In genomic region chr17:12925703-12926180, GRCm38 (mm10) we compare ENCODE assay signal across 25 mouse cellular contexts. TPM values are rescaled to one million over a fixed set of nuclear protein-coding genes. Genes with fewer than 3 reads are reported as not detected.
DNase-seq lines count a peak whose midpoint lies in the region; ATAC-seq and TF ChIP-seq lines count a peak whose summit lies in the region.
"Had no signal": no experiment of that assay in that cellular context is flagged by ENCODE, and none has a peak within 500 bp of the region (broad histone marks: within the 10 kb centered on the region; RNA-seq: fewer than 3 reads in every experiment).

No protein-coding gene starts in this region.

- H3K36me3 ChIP-seq in kidney, adult 2 months (ENCODE audit: control insufficient read depth, insufficient read depth, low read length): peaks cover 17% of the 10 kb centered on the region
- peaks cover 44 to 66% of the 10 kb centered on the region in 2 experiments for H3K36me3 ChIP-seq in CH12.LX (replicated peaks in 1 of 2; ENCODE audit: control insufficient read depth in 1 of 2, insufficient read depth in 1 of 2, low read length in 1 of 2)
- H3K36me3 ChIP-seq in intestine, embryonic 16.5 days (ENCODE audit: control insufficient read depth, insufficient read depth, low read length): peaks cover 21% of the 10 kb centered on the region
- peaks cover 59% of the 10 kb centered on the region for H3K36me3 ChIP-seq in liver, embryonic 15.5 days (replicated peaks)

- no peak overlapping the region for H3K4me3 ChIP-seq in kidney, adult 2 months (ENCODE audit: insufficient read depth, low read depth, low read length)
- H3K4me3 ChIP-seq in CH12.LX (replicated peaks in 1 of 3; ENCODE audit: low read depth in 2 of 3, low read length in 2 of 3, poor library complexity in 1 of 3): no peak overlapping the region
- H3K4me3 ChIP-seq in intestine, embryonic 16.5 days (ENCODE audit: low read length): no peak overlapping the region
- H3K4me3 ChIP-seq in liver, embryonic 15.5 days (replicated peaks): no peak overlapping the region
- H3K4me3 ChIP-seq: embryonic facial prominence, embryonic 15.5 days; erythroblast, embryonic 14.5 days; forebrain, embryonic 10.5 days; heart, adult 2 months; heart, embryonic 15.5 days; hindbrain, embryonic 13.5 days had no signal

- in situ Hi-C loops in CH12.LX (cut with MboI; ENCODE audit: low pct_ligation_motif_present, low pct_unique_long_range_greater_than_20kb, low sequenced_read_pairs): no loop called here

- peak; percentile 38 for DNase-seq in kidney, adult 2 months
- no peak for DNase-seq in kidney, adult 9 months
- no peak for DNase-seq in CH12.LX (ENCODE audit: extremely low read depth)
- no peak for DNase-seq in right cerebral cortex, postnatal 10 days (ENCODE audit: low spot score in 2 of 2)
- no peak for DNase-seq in urinary bladder, postnatal 14 days (ENCODE audit: low spot score)
- no peak for DNase-seq in gastrocnemius, adult 8-10 months (ENCODE audit: low spot score in 2 of 2)
- DNase-seq: adrenal gland, adult 8-10 months; cerebellum, adult 11 months; cerebellum, adult 8-10 months; cerebellum, postnatal 14 days; embryo, embryonic 11 days; gastrocnemius, postnatal 10 days; heart, adult 2 months; heart, postnatal 14 days had no signal

- 0 out of 2 replicates have a peak, but pooled peaks cover 2% of the 10 kb centered on the region for H3K79me2 ChIP-seq in CH12.LX (replicated peaks; ENCODE audit: control insufficient read depth, extremely low read depth, insufficient read depth, poor library complexity, severe bottlenecking)

- no peak overlapping the region for H3K4me2 ChIP-seq in CH12.LX (ENCODE audit: insufficient read depth, low read depth, poor library complexity, severe bottlenecking)
- no peak overlapping the region for H3K4me2 ChIP-seq in intestine, embryonic 16.5 days (ENCODE audit: low read depth, low read length)
- no peak overlapping the region for H3K4me2 ChIP-seq in liver, embryonic 15.5 days
- H3K4me2 ChIP-seq: embryonic facial prominence, embryonic 15.5 days; heart, embryonic 11.5 days; heart, embryonic 15.5 days; hindbrain, embryonic 13.5 days had no signal

- no peaks in the 10 kb centered on the region for H3K27me3 ChIP-seq in kidney, adult 2 months (replicated peaks; ENCODE audit: control insufficient read depth, insufficient read depth, low read length)
- no peaks in the 10 kb centered on the region for H3K27me3 ChIP-seq in CH12.LX (replicated peaks)
- H3K27me3 ChIP-seq in intestine, embryonic 16.5 days (replicated peaks; ENCODE audit: control insufficient read depth, insufficient read depth, low read length): no peaks in the 10 kb centered on the region
- no peaks in the 10 kb centered on the region for H3K27me3 ChIP-seq in liver, embryonic 15.5 days
- H3K27me3 ChIP-seq: embryonic facial prominence, embryonic 15.5 days; heart, embryonic 15.5 days; hindbrain, embryonic 13.5 days had no signal

- H3K9ac ChIP-seq in CH12.LX (ENCODE audit: insufficient read depth, low read depth): no peak overlapping the region
- H3K9ac ChIP-seq in intestine, embryonic 16.5 days (ENCODE audit: low read depth, low read length): no peak overlapping the region
- no peak overlapping the region for H3K9ac ChIP-seq in liver, embryonic 15.5 days
- H3K9ac ChIP-seq: embryonic facial prominence, embryonic 15.5 days; heart, embryonic 15.5 days; hindbrain, embryonic 13.5 days had no signal

- dilution Hi-C loops in CH12.LX (cut with MboI; ENCODE audit: extremely low pct_ligation_motif_present, extremely low pct_unique_long_range_greater_than_20kb, low sequenced_read_pairs): no loop called here

- no peaks in the 10 kb centered on the region for H3K9me3 ChIP-seq in CH12.LX (replicated peaks; ENCODE audit: low read length)
- H3K9me3 ChIP-seq in intestine, embryonic 16.5 days (ENCODE audit: control insufficient read depth, low read length): no peaks in the 10 kb centered on the region
- no peaks in the 10 kb centered on the region for H3K9me3 ChIP-seq in liver, embryonic 15.5 days (replicated peaks)
- H3K9me3 ChIP-seq: embryonic facial prominence, embryonic 15.5 days; forebrain, embryonic 10.5 days; heart, embryonic 15.5 days; hindbrain, embryonic 13.5 days had no signal

- WGBS in kidney, adult 2 months: 84% methylated on average over 8 of the region's 8 CpGs
- WGBS in intestine, embryonic 16.5 days: 87% methylated on average over 8 of the region's 8 CpGs
- 83% methylated on average over 8 of the region's 8 CpGs for WGBS in liver, embryonic 15.5 days (ENCODE audit: insufficient replicate concordance)

- H3K27ac ChIP-seq in kidney, adult 2 months (ENCODE audit: insufficient read depth, low read depth, low read length): no peak overlapping the region
- H3K27ac ChIP-seq in CH12.LX (ENCODE audit: insufficient read depth, low read depth): no peak overlapping the region
- H3K27ac ChIP-seq in intestine, embryonic 16.5 days (ENCODE audit: low read length): no peak overlapping the region
- peak overlapping the region; percentile 17; the same call in 1 of the 2 replicates for H3K27ac ChIP-seq in liver, embryonic 15.5 days (replicated peaks)
- H3K27ac ChIP-seq: embryonic facial prominence, embryonic 15.5 days; forebrain, embryonic 10.5 days; heart, adult 2 months; heart, embryonic 15.5 days; hindbrain, embryonic 13.5 days had no signal

- no peak for TF ChIP-seq RAD21 in CH12.LX (IDR thresholded peaks at IDR 0.05; ENCODE audit: low read depth, low read length)

- no peak for TF ChIP-seq POLR2A in kidney, adult 2 months (IDR thresholded peaks at IDR 0.05; ENCODE audit: low read depth, low read length)
- TF ChIP-seq POLR2A in CH12.LX (IDR thresholded peaks at IDR 0.05; ENCODE audit: low read depth, low read length): no peak; the same call in 1 of the 2 replicates

- no peaks in the 10 kb centered on the region for H3K4me1 ChIP-seq in kidney, adult 2 months (ENCODE audit: control insufficient read depth, insufficient read depth, low read length)
- peaks cover 0 to 7% of the 10 kb centered on the region in 2 experiments; a peak in 1 of 4 replicates for H3K4me1 ChIP-seq in CH12.LX (ENCODE audit: control insufficient read depth in 1 of 2, insufficient read depth in 2 of 2)
- no peaks in the 10 kb centered on the region for H3K4me1 ChIP-seq in intestine, embryonic 16.5 days (ENCODE audit: control insufficient read depth, insufficient read depth, low read length)
- H3K4me1 ChIP-seq in liver, embryonic 15.5 days (replicated peaks): peaks cover 3% of the 10 kb centered on the region
- H3K4me1 ChIP-seq: embryonic facial prominence, embryonic 15.5 days; forebrain, embryonic 10.5 days; heart, embryonic 15.5 days; hindbrain, embryonic 13.5 days had no signal

- peak; percentile 61 for ATAC-seq in intestine, embryonic 16.5 days
- ATAC-seq in liver, embryonic 15.5 days (ENCODE audit: insufficient read depth): no peak
- ATAC-seq: forebrain, embryonic 14.5 days had no signal

- TF ChIP-seq EP300 in CH12.LX (IDR thresholded peaks at IDR 0.05; ENCODE audit: low read length): no peak

- no peak for TF ChIP-seq CTCF in kidney, adult 2 months (conservative IDR thresholded peaks at IDR 0.05; ENCODE audit: insufficient read depth, insufficient read length, low read depth, low read length)
- TF ChIP-seq CTCF in CH12.LX (conservative IDR thresholded peaks at IDR 0.05 in 1 of 2, IDR thresholded peaks at IDR 0.05 in 1 of 2; ENCODE audit: low read depth in 2 of 2, low read length in 2 of 2): no peak

TF ChIP-seq in CH12.LX, 34 proteins besides CTCF, POLR2A, EP300 and RAD21 (continues in another document):
- 0 out of 2 replicates have a peak, but pooled peaks have one; percentile 37 for TF ChIP-seq ZMIZ1 (IDR thresholded peaks at IDR 0.05; ENCODE audit: low read depth, low read length)

RNA-seq across cellular contexts. Expression of gene Mrpl18, which starts 9.6 kb away (rescaled TPM):
- polyA plus RNA-seq in kidney, adult 2 months (2012; rRNA removed): 46.1 and 48.9 TPM in 2 replicates
- total RNA-seq in CH12.LX (2012; rRNA removed) (132 and 184 TPM in 2 replicates), CH12.LX (2014; rRNA removed) (197 and 223 TPM in 2 replicates)
- 150 and 153 TPM in 2 replicates for polyA plus RNA-seq in CH12.LX (2012; ENCODE audit: insufficient read length, low read depth)
- 159 and 183 TPM in 2 replicates for polyA plus RNA-seq in intestine, embryonic 16.5 days (2015; fragmentation: Nextera tagmentation; extraction: Ambion mirVana)
- 86.0 and 95.2 TPM in 2 replicates for polyA plus RNA-seq in liver, embryonic 15.5 days (2015; fragmentation: Nextera tagmentation; extraction: Ambion mirVana)
- 100 to 1,000 TPM; 109 to 116 (median 111) TPM for total RNA-seq in gastrocnemius, adult 8-10 months (2022)

RNA-seq across cellular contexts. Expression of gene Tcp1, which starts 10.2 kb away (rescaled TPM):
- 51.8 and 78.4 TPM in 2 replicates for polyA plus RNA-seq in kidney, adult 2 months (2012; rRNA removed)
- total RNA-seq in CH12.LX (2012; rRNA removed) (540 and 569 TPM in 2 replicates), CH12.LX (2014; rRNA removed) (951 and 1,060 TPM in 2 replicates)
- 560 and 726 TPM in 2 replicates for polyA plus RNA-seq in CH12.LX (2012; ENCODE audit: insufficient read length, low read depth)
- polyA plus RNA-seq in intestine, embryonic 16.5 days (2015; fragmentation: Nextera tagmentation; extraction: Ambion mirVana): 307 and 348 TPM in 2 replicates
- 185 and 211 TPM in 2 replicates for polyA plus RNA-seq in liver, embryonic 15.5 days (2015; fragmentation: Nextera tagmentation; extraction: Ambion mirVana)
- total RNA-seq in gastrocnemius, adult 8-10 months (2022): 100 to 1,000 TPM; 172 to 195 (median 176) TPM

RNA-seq across cellular contexts. Expression of gene Acat3, which starts 14.7 kb away (rescaled TPM):
- 8.4 and 10.3 TPM in 2 replicates for polyA plus RNA-seq in kidney, adult 2 months (2012; rRNA removed)
- total RNA-seq in CH12.LX (2012; rRNA removed): 12.7 and 14.7 TPM in 2 replicates
- total RNA-seq in CH12.LX (2014; rRNA removed): 0.31 and 1.4 TPM in 2 replicates
- polyA plus RNA-seq in CH12.LX (2012; ENCODE audit: insufficient read length, low read depth): 0.77 and 1.00 TPM in 2 replicates
- 0.91 and 0.99 TPM in 2 replicates for polyA plus RNA-seq in intestine, embryonic 16.5 days (2015; fragmentation: Nextera tagmentation; extraction: Ambion mirVana)
- 10.0 and 13.2 TPM in 2 replicates for polyA plus RNA-seq in liver, embryonic 15.5 days (2015; fragmentation: Nextera tagmentation; extraction: Ambion mirVana)
- total RNA-seq in gastrocnemius, adult 8-10 months (2022): not detected
- total RNA-seq: heart, adult 2 months had no signal

RNA-seq across cellular contexts. Expression of gene Pnldc1, which starts 15.7 kb away (rescaled TPM):
- polyA plus RNA-seq in kidney, adult 2 months (2012; rRNA removed): 1.7 and 2.1 TPM in 2 replicates
- total RNA-seq in CH12.LX (2012; rRNA removed) (0.25 and 0.84 TPM in 2 replicates), CH12.LX (2014; rRNA removed) (0.11 and 0.19 TPM in 2 replicates)
- 0.90 and 1.2 TPM in 2 replicates for polyA plus RNA-seq in CH12.LX (2012; ENCODE audit: insufficient read length, low read depth)
- polyA plus RNA-seq in intestine, embryonic 16.5 days (2015; fragmentation: Nextera tagmentation; extraction: Ambion mirVana): 0.53 and 1.1 TPM in 2 replicates
- 0.40 and 0.45 TPM in 2 replicates for polyA plus RNA-seq in liver, embryonic 15.5 days (2015; fragmentation: Nextera tagmentation; extraction: Ambion mirVana)
- total RNA-seq in gastrocnemius, adult 8-10 months (2022): under 1 TPM in 1 of 4 experiments, not detected in 3; 0.92 TPM
- total RNA-seq: common myeloid progenitor, adult 5-6 weeks; hematopoietic stem cell, adult 5-6 weeks had no signal

RNA-seq across cellular contexts. Expression of gene Acat2, which starts 34.8 kb away (rescaled TPM):
- 44.3 and 54.3 TPM in 2 replicates for polyA plus RNA-seq in kidney, adult 2 months (2012; rRNA removed)
- 58.6 and 67.1 TPM in 2 replicates for total RNA-seq in CH12.LX (2012; rRNA removed)
- 115 and 128 TPM in 2 replicates for total RNA-seq in CH12.LX (2014; rRNA removed)
- polyA plus RNA-seq in CH12.LX (2012; ENCODE audit: insufficient read length, low read depth): 48.6 and 48.8 TPM in 2 replicates
- polyA plus RNA-seq in intestine, embryonic 16.5 days (2015; fragmentation: Nextera tagmentation; extraction: Ambion mirVana): 253 and 259 TPM in 2 replicates
- polyA plus RNA-seq in liver, embryonic 15.5 days (2015; fragmentation: Nextera tagmentation; extraction: Ambion mirVana): 93.7 and 101 TPM in 2 replicates
- 1 to 10 TPM; 3.9 to 4.8 (median 4.3) TPM for total RNA-seq in gastrocnemius, adult 8-10 months (2022)
